Mouse (Mus musculus): ENCODE results near the gene Tmed3. TPM values are rescaled to one million over a fixed set of nuclear protein-coding genes. Genes with fewer than 3 reads are reported as not detected.

Tmed3 gene
- polyA plus RNA-seq, 1 experiment from 2014 or later: 103 TPM

DNA sequence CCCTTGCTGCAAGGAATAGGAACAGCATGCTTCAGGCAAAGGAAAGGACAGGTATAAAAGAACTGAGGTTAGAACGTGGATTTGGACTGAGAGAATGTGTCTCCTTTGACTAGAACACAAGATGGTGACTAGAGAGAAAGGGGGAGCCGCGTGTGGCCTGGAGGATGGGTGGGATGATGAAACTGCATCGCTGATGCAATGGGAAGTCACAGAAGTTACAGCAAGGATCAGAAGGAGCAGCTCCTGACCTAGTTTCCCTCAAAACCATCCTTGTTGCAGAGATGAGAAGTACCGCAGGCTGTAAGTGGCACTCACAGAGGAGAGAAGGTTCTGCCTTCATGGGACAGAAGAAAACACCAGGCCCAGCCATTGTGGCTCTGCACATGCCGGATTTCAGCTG, 54.0 kb downstream of the Tmed3 start:
- no peak overlapping the region for H3K4me2 ChIP-seq (ENCODE audit: low read depth, low read length)
- H3K36me3 ChIP-seq (ENCODE audit: control insufficient read depth, insufficient read depth, low read length): no peaks in the 10 kb centered on the region
- no peaks in the 10 kb centered on the region for H3K27me3 ChIP-seq (ENCODE audit: control insufficient read depth, insufficient read depth, low read depth, low read length)
- 76% methylated on average over 6 of the region's 6 CpGs for WGBS
- no peak for ATAC-seq (ENCODE audit: low read depth)
- no peaks in the 10 kb centered on the region for H3K4me1 ChIP-seq (replicated peaks; ENCODE audit: control insufficient read depth, insufficient read depth, low read length)
- no peak overlapping the region for H3K9ac ChIP-seq (ENCODE audit: low read length)
- H3K4me3 ChIP-seq (ENCODE audit: low read length): no peak overlapping the region
- no peaks in the 10 kb centered on the region for H3K9me3 ChIP-seq (ENCODE audit: control insufficient read depth, low read length)
- H3K27ac ChIP-seq (ENCODE audit: low read length): no peak overlapping the region

Other genes with a start within 250 kb of the Tmed3 start
- gene Minar1, start 81.9 kb downstream of the Tmed3 start, polyA plus RNA-seq (2015; fragmentation: Nextera tagmentation; extraction: Ambion mirVana): 0.08 TPM in 1 of 2 replicates, not detected in the other
- not detected in 2 replicates for gene Ankrd34c, start 33.4 kb upstream of the Tmed3 start, polyA plus RNA-seq (2015; fragmentation: Nextera tagmentation; extraction: Ambion mirVana)
- gene Rasgrf1, start 204.8 kb upstream of the Tmed3 start, polyA plus RNA-seq (2015; fragmentation: Nextera tagmentation; extraction: Ambion mirVana): 0.79 and 1.5 TPM in 2 replicates